Mouse (Mus musculus): ENCODE data around the gene Srf. TPM values are rescaled to one million over a fixed set of nuclear protein-coding genes. Genes with fewer than 3 reads are reported as not detected.
"Not testable (repeated sequence)": the region's sequence is repeated elsewhere in the genome, so short reads cannot be mapped to it uniquely, and the experiment has no call there.

Srf gene
- polyA plus RNA-seq, 1 experiment from 2014 or later: 15.0 TPM

GRCm38 (mm10) chr17:46590439-46590838 lies 34.5 kb upstream of the Srf start:
- Histone ChIP-seq H3K4me2 (no peak overlapping the region), H3K4me1 (replicated peaks) (peaks cover 26% of the 10 kb centered on the region), H3K4me3 (no peak overlapping the region), H3K36me3 (peaks cover 63% of the 10 kb centered on the region), H3K27ac (ENCODE audit: poor library complexity, severe bottlenecking) (no peak overlapping the region), H3K9me3 (replicated peaks) (no peaks in the 10 kb centered on the region), H3K9ac (no peak overlapping the region), H3K27me3 (replicated peaks) (no peaks in the 10 kb centered on the region)
- WGBS: 86% methylated on average over 7 of the region's 7 CpGs
- no peak for ATAC-seq (ENCODE audit: insufficient number of reproducible peaks, low FRiP score)

- H3K4me2 ChIP-seq: no peak overlapping the region
- no peak overlapping the region for H3K27ac ChIP-seq (ENCODE audit: poor library complexity, severe bottlenecking)
- no peak overlapping the region for H3K4me3 ChIP-seq
- peaks cover 19% of the 10 kb centered on the region for H3K4me1 ChIP-seq (replicated peaks)
- H3K9ac ChIP-seq: no peak overlapping the region
- H3K27me3 ChIP-seq (replicated peaks): no peaks in the 10 kb centered on the region
- 77% methylated on average over 16 of the region's 16 CpGs for WGBS
- peaks cover 68% of the 10 kb centered on the region for H3K36me3 ChIP-seq
- ATAC-seq (ENCODE audit: insufficient number of reproducible peaks, low FRiP score): no peak
- H3K9me3 ChIP-seq (replicated peaks): no peaks in the 10 kb centered on the region
Measured at GRCm38 (mm10) chr17:46589635-46590314, 33.8 kb upstream of the Srf start.

GRCm38 (mm10) chr17:46588913-46589312 lies 32.9 kb upstream of the Srf start:
- H3K36me3 ChIP-seq: peaks cover 74% of the 10 kb centered on the region
- WGBS: 82% methylated on average over 6 of the region's 6 CpGs
- no peak for ATAC-seq (ENCODE audit: insufficient number of reproducible peaks, low FRiP score)
- H3K27ac ChIP-seq (ENCODE audit: poor library complexity, severe bottlenecking): no peak overlapping the region
- H3K9ac ChIP-seq: no peak overlapping the region
- no peak overlapping the region for H3K4me3 ChIP-seq
- no peaks in the 10 kb centered on the region for H3K9me3 ChIP-seq (replicated peaks)
- no peak overlapping the region for H3K4me2 ChIP-seq
- no peaks in the 10 kb centered on the region for H3K27me3 ChIP-seq (replicated peaks)
- peaks cover 12% of the 10 kb centered on the region for H3K4me1 ChIP-seq (replicated peaks)

- no peak for ATAC-seq (ENCODE audit: insufficient number of reproducible peaks, low FRiP score)
- WGBS: 82% methylated on average over 9 of the region's 9 CpGs
- Histone ChIP-seq H3K27ac (ENCODE audit: poor library complexity, severe bottlenecking) (no peak overlapping the region), H3K4me2 (no peak overlapping the region), H3K4me3 (no peak overlapping the region), H3K9ac (no peak overlapping the region), H3K27me3 (replicated peaks) (no peaks in the 10 kb centered on the region), H3K9me3 (replicated peaks) (no peaks in the 10 kb centered on the region), H3K36me3 (peaks cover 74% of the 10 kb centered on the region), H3K4me1 (replicated peaks) (peaks cover 7% of the 10 kb centered on the region)
Measured at GRCm38 (mm10) chr17:46588173-46588572, 32.2 kb upstream of the Srf start.

DNA sequence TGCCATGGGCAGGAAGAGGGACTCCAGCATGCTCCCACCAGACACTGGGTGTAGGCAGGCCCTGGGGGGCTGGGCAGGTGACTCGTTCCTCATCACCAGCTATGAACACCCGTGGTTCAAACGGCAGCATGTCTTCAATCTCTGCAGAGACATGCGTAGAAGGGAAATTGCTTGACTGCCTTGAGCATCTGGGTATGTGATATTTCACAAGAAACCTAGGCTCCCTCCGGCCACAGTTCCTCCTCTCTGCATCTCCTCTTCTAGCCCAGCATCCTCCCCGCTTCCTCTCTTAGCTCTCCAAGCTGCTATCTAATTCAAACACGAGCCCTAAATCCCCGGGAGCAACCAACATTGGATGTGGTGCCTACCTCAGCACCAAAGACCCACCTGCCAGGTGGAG lies 30.4 kb upstream of the Srf start:
- no peak overlapping the region for H3K4me2 ChIP-seq

DNA sequence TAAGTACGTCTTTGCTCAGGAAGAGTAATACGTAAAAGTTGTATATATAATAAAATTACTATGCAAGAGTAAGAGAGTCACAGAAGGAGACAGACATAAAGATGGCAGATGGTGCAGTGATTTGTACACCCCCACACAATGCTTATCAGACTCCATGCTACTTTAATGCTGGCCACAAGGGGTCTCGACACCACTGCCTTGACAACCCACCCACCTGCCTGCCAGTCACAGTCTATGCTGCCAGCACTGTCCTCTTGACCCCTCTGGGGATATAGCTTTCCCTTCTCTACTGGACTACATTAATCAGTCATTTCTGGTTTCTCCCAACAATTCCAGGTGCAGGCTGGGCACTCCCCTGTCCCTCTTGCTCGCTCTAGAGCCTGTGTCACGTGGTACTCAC lies 22.7 kb upstream of the Srf start:
- 0 out of 2 replicates have a peak, but pooled peaks cover 4% of the 10 kb centered on the region for H3K9me3 ChIP-seq (replicated peaks)
- peaks cover 87% of the 10 kb centered on the region for H3K36me3 ChIP-seq
- no peaks in the 10 kb centered on the region for H3K4me1 ChIP-seq (replicated peaks)
- no peak overlapping the region for H3K27ac ChIP-seq (ENCODE audit: poor library complexity, severe bottlenecking)
- no peak overlapping the region for H3K4me3 ChIP-seq
- H3K4me2 ChIP-seq: no peak overlapping the region
- H3K27me3 ChIP-seq (replicated peaks): no peaks in the 10 kb centered on the region
- no peak for ATAC-seq (ENCODE audit: insufficient number of reproducible peaks, low FRiP score)
- WGBS: 74% methylated on average over 5 of the region's 5 CpGs
- H3K9ac ChIP-seq: no peak overlapping the region

More for the DNA sequence above, 30.4 kb upstream of the Srf start:
- H3K4me3 ChIP-seq: no peak overlapping the region
- ATAC-seq (ENCODE audit: insufficient number of reproducible peaks, low FRiP score): no peak
- no peaks in the 10 kb centered on the region for H3K27me3 ChIP-seq (replicated peaks)
- no peak overlapping the region for H3K27ac ChIP-seq (ENCODE audit: poor library complexity, severe bottlenecking)
- peaks cover 87% of the 10 kb centered on the region for H3K36me3 ChIP-seq
- H3K9me3 ChIP-seq (replicated peaks): no peaks in the 10 kb centered on the region
- WGBS: 86% methylated on average over 8 of the region's 8 CpGs
- H3K4me1 ChIP-seq (replicated peaks): no peaks in the 10 kb centered on the region
- H3K9ac ChIP-seq: no peak overlapping the region

GRCm38 (mm10) chr17:46576070-46576469 lies 20.1 kb upstream of the Srf start:
- H3K9me3 ChIP-seq (replicated peaks): 0 out of 2 replicates have a peak, but pooled peaks cover 4% of the 10 kb centered on the region
- peaks cover 92% of the 10 kb centered on the region for H3K36me3 ChIP-seq
- H3K27ac ChIP-seq (ENCODE audit: poor library complexity, severe bottlenecking): no peak overlapping the region
- H3K4me2 ChIP-seq: no peak overlapping the region
- H3K4me1 ChIP-seq (replicated peaks): no peaks in the 10 kb centered on the region
- ATAC-seq (ENCODE audit: insufficient number of reproducible peaks, low FRiP score): no peak
- no peaks in the 10 kb centered on the region for H3K27me3 ChIP-seq (replicated peaks)
- no peak overlapping the region for H3K9ac ChIP-seq
- H3K4me3 ChIP-seq: no peak overlapping the region
- 84% methylated on average over 13 of the region's 13 CpGs for WGBS

GRCm38 (mm10) chr17:46574535-46574934 lies 18.6 kb upstream of the Srf start:
- H3K36me3 ChIP-seq: peaks cover 91% of the 10 kb centered on the region
- H3K9ac ChIP-seq: no peak overlapping the region
- WGBS: 90% methylated on average over 7 of the region's 7 CpGs

GRCm38 (mm10) chr17:46571005-46571404 lies 15.0 kb upstream of the Srf start:
- ATAC-seq (ENCODE audit: insufficient number of reproducible peaks, low FRiP score): no peak
- Histone ChIP-seq H3K9me3 (replicated peaks) (no peaks in the 10 kb centered on the region), H3K36me3 (peaks cover 96% of the 10 kb centered on the region), H3K9ac (no peak overlapping the region), H3K4me3 (no peak overlapping the region), H3K4me2 (no peak overlapping the region), H3K27me3 (replicated peaks) (no peaks in the 10 kb centered on the region), H3K4me1 (replicated peaks) (no peaks in the 10 kb centered on the region), H3K27ac (ENCODE audit: poor library complexity, severe bottlenecking) (no peak overlapping the region)
- WGBS: 74% methylated on average over 11 of the region's 11 CpGs

More at GRCm38 (mm10) chr17:46574535-46574934, 18.6 kb upstream of the Srf start:
- no peaks in the 10 kb centered on the region for H3K27me3 ChIP-seq (replicated peaks)
- no peaks in the 10 kb centered on the region for H3K4me1 ChIP-seq (replicated peaks)
- H3K9me3 ChIP-seq (replicated peaks): no peaks in the 10 kb centered on the region
- H3K4me2 ChIP-seq: no peak overlapping the region
- H3K4me3 ChIP-seq: no peak overlapping the region
- ATAC-seq (ENCODE audit: insufficient number of reproducible peaks, low FRiP score): no peak
- H3K27ac ChIP-seq (ENCODE audit: poor library complexity, severe bottlenecking): no peak overlapping the region

- H3K4me1 ChIP-seq (replicated peaks): peaks cover 13% of the 10 kb centered on the region
- ATAC-seq (ENCODE audit: insufficient number of reproducible peaks, low FRiP score): no peak
- 91% methylated on average over 6 of the region's 6 CpGs for WGBS
- no peaks in the 10 kb centered on the region for H3K9me3 ChIP-seq (replicated peaks)
- H3K9ac ChIP-seq: no peak overlapping the region
- peaks cover 10% of the 10 kb centered on the region for H3K36me3 ChIP-seq
- H3K27me3 ChIP-seq (replicated peaks): no peaks in the 10 kb centered on the region
- no peak overlapping the region for H3K4me2 ChIP-seq
- H3K27ac ChIP-seq (ENCODE audit: poor library complexity, severe bottlenecking): no peak overlapping the region
- no peak overlapping the region for H3K4me3 ChIP-seq
Measured at GRCm38 (mm10) chr17:46559146-46559545, 3.2 kb upstream of the Srf start.

GRCm38 (mm10) chr17:46558151-46558550 lies 2.2 kb upstream of the Srf start:
- Histone ChIP-seq H3K36me3 (no peaks in the 10 kb centered on the region), H3K4me3 (no peak overlapping the region), H3K9me3 (replicated peaks) (no peaks in the 10 kb centered on the region), H3K4me2 (no peak overlapping the region), H3K27me3 (replicated peaks) (no peaks in the 10 kb centered on the region), H3K9ac (no peak overlapping the region), H3K4me1 (replicated peaks) (peaks cover 23% of the 10 kb centered on the region), H3K27ac (ENCODE audit: poor library complexity, severe bottlenecking) (no peak overlapping the region)
- whole genome bisulfite sequencing: 72% methylated on average over 5 of the region's 5 CpGs
- no peak for ATAC-seq (ENCODE audit: insufficient number of reproducible peaks, low FRiP score)

DNA sequence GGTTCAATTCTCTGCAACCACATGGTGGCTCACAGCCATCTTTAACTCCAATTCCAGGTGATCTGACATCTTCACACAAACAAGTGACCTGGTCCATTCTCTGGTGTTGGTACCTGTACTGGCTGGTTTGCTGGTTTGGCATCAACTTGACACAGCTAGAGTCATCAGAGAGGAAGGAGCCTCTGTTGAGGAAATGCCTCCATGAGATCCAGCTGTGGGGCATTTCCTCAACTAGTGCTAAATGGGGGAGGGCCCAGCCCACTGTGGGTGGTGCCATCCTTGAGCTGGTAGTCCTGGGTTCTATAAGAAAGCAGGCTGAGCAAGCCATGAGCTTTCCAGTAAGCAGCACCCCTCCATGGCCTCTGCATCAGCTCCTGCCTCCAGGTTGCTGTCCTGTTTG lies 1.3 kb upstream of the Srf start:
- H3K9ac ChIP-seq: not testable (repeated sequence)
- peak overlapping the region; percentile 75; the same call in 1 of the 2 replicates for H3K4me2 ChIP-seq

More for the DNA sequence above, 1.3 kb upstream of the Srf start:
- not testable (repeated sequence) for H3K4me3 ChIP-seq; H3K27me3 ChIP-seq (replicated peaks); ATAC-seq (ENCODE audit: insufficient number of reproducible peaks, low FRiP score); H3K36me3 ChIP-seq; H3K9me3 ChIP-seq (replicated peaks)
- Histone ChIP-seq H3K27ac (ENCODE audit: poor library complexity, severe bottlenecking) (peak overlapping the region; percentile 98), H3K4me1 (replicated peaks) (peaks cover 30% of the 10 kb centered on the region)
